ENCODE assay signal across 8 mouse cellular contexts in genomic region chr1:25510321-25511055, GRCm38 (mm10).
DNase-seq lines count a peak whose midpoint lies in the region; ATAC-seq and TF ChIP-seq lines count a peak whose summit lies in the region.

No protein-coding gene starts in this region.

- TF ChIP-seq CTCF in left cerebral cortex, adult 2 months (IDR thresholded peaks at IDR 0.05), result peak; percentile 78

- H3K9me3 ChIP-seq in limb, embryonic 13.5 days, result no peaks in the 10 kb centered on the region

- H3K9ac ChIP-seq in limb, embryonic 13.5 days, result no peak overlapping the region

- H3K4me1 ChIP-seq in limb, embryonic 13.5 days, result no peaks in the 10 kb centered on the region

- 62% methylated on average over 10 of the region's 10 CpGs for WGBS in limb, embryonic 13.5 days

- no peak overlapping the region for H3K4me2 ChIP-seq in limb, embryonic 13.5 days (replicated peaks)

- no peak overlapping the region for H3K4me3 ChIP-seq in left cerebral cortex, adult 2 months
- no peak overlapping the region for H3K4me3 ChIP-seq in limb, embryonic 13.5 days

- DNase-seq in left cerebral cortex, adult 2 months (ENCODE audit: extremely low spot score in 1 of 2, low spot score in 2 of 2), result no peak
- DNase-seq in left cerebral cortex, postnatal 10 days (ENCODE audit: extremely low spot score in 1 of 2, low spot score in 2 of 2), result no peak
- peak; percentile 39 for DNase-seq in ZHBTc4 (ENCODE audit: low read depth, low spot score)
- DNase-seq in embryo, embryonic 9.5 days (ENCODE audit: extremely low spot score), result peak; percentile 39
- no peak for DNase-seq in spleen, adult 12 weeks (ENCODE audit: low spot score)
- DNase-seq in urinary bladder, postnatal 25 days (ENCODE audit: low spot score), result no peak
- no peak for DNase-seq in gastrocnemius, postnatal 14 days

- H3K36me3 ChIP-seq in limb, embryonic 13.5 days, result no peaks in the 10 kb centered on the region

- H3K27me3 ChIP-seq in limb, embryonic 13.5 days, result no peaks in the 10 kb centered on the region

- ATAC-seq in limb, embryonic 13.5 days (ENCODE audit: low FRiP score, low read depth), result peak; percentile 57; the same call in 1 of the 2 replicates

- H3K27ac ChIP-seq in left cerebral cortex, adult 2 months, result no peak overlapping the region
- no peak overlapping the region for H3K27ac ChIP-seq in limb, embryonic 13.5 days

- intact Hi-C loops in left cerebral cortex, adult 2 months (cut with DNase I), result loop anchor here (1.0 to 2.0 kb wide), 2 partner anchors 106 to 315 kb away; no protein-coding TSS in a partner anchor
- intact Hi-C loops in left cerebral cortex, postnatal 10 days (cut with DNase I), result loop anchor here (5.0 kb wide), 1 partner anchor 317 kb away; the partner anchor contains the start of gene Adgrb3
- intact Hi-C loops in gastrocnemius, postnatal 14 days (cut with DNase I; ENCODE audit: low total_unique reads), result no loop called here

Comparison
In these comparisons a context has a peak if more than half of its experiments do, and no peak if none do; other contexts are left out.
1. DNase-seq: peak in ZHBTc4 (single experiment) and embryo, embryonic 9.5 days (single experiment); none in left cerebral cortex, adult 2 months (0 of 2), left cerebral cortex, postnatal 10 days (0 of 2), spleen, adult 12 weeks (single experiment), urinary bladder, postnatal 25 days (single experiment) and gastrocnemius, postnatal 14 days (single experiment).